Mouse (Mus musculus): ENCODE measurements around the gene Klhdc4.

Klhdc4 gene

DNA sequence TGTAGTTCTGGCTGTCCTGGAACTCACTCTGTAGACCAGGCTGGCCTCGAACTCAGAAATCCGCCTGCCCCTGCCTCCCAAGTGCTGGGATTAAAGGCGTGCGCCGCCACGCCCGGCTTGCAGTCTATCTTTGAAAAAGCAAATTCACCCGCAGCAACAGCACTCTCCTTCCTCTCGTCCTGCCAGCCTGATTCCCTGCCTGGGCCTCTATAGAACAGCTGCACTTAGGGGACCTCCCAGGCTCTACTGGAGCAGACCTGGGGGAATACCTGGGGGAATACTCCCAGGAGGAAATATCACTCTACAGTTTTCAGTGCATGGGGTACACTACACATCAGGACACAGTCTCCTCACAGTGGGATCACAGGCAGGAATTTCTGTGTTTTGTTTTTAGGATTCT lies 19.9 kb upstream of the Klhdc4 start:
- DNase-seq (ENCODE audit: low spot score), result no peak

DNA sequence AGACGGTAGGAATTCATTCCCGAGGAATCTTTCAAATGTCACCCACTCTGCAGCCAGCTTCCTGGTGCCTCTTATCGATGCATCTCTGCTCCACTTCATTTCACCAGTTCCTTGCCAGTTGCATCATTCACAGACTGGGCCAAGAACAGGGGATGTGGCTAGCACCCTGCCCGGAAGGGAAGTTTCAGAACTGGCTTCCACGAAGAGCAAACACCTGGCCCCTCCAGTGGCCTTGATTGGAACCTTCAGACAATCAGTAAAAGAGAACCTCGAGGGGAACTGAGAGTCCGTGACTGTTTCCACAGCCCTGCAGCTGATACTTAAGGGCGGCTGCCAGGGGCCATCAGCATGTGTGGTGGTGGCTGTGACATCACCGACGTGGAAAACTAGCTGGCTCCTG lies 19.1 kb upstream of the Klhdc4 start:
- no peak for DNase-seq (ENCODE audit: low spot score)

DNA sequence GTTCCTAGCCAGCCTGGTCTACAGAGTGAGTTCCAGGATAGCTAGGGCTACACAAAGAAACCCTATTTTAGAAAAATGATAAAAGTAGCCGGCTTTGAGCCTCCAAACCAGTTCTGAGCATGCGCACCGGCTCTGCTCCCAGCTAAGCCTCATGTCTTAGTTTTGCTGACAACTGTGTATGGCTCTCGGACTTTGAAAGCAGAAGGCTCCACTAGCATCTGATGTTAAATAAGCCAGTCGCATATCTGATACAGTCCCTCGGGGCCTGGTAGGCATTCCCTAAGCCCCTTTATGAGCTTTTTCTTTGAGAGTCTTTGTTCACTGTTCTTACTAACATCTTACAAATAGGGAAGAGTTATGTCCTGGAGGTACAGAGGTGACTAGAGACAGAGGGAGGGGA lies 18.6 kb upstream of the Klhdc4 start:
- DNase-seq (ENCODE audit: low spot score), result no peak

DNA sequence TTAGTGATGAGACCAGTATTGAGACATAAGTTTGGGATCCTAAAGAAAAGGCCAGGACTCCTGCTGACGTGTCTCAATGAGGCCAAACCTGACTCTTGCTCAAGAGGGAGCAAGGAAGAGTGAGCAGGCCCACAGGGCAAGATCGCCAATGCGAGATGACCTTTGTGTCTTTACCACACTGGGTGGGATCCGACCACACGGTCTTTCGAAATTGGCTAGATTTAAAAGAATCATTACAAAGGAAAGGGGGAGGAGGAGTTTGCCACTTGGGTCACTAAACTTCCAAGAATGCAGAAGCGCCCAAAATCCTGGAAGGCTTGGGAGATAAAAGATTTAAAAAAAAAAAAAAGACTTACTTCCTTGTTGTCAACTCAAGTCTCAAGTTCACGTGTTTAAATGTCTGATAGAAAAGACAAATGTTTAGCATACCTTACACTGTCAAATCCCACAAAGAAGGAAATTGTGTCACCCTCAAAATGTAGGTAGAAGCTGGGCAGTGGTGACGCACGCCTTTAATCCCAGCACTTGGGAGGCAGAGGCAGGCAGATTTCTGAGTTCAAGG lies 18.0 kb upstream of the Klhdc4 start:
- DNase-seq (ENCODE audit: low spot score), result no peak

DNA sequence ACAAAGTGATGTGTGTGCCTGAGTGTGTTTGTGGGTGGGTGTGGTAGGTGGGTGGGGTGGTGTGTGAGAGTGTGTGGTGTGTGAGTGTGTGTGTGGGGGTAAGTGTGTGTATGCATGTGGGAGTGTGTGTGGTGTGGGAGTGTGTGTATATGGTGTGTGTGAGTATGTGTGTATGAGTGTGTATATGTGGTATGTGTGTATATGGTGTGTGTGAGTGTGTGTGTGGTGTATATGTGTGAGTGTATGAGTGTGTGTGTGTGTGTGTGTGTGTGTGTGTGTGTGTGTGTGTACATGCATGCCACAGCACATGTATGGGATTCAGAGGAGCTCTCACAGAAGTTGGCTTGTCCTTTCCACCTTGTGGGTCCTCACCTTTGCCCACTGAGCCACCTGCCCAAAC lies 17.4 kb upstream of the Klhdc4 start:
- no peak for DNase-seq (ENCODE audit: low spot score)

DNA sequence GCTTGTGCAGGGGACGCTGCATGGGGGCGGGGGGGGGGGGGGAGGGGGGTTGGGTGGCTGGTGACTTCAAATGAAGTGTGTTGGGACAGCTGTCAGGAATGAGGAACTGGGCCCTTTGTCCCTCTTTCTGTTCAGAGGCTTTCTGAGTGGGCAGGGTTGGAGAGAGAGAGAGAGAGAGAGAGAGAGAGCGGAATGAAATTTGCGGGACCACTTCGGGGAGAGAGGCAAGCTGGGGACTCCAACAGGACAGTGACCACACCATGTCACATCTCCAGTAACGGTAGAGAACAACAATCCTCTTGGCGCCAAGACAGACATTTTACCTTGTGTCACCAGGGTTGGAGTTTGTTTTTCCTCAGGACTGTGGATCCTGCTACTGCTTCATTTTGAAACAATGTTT lies 15.4 kb upstream of the Klhdc4 start:
- DNase-seq (ENCODE audit: low spot score), result no peak

DNA sequence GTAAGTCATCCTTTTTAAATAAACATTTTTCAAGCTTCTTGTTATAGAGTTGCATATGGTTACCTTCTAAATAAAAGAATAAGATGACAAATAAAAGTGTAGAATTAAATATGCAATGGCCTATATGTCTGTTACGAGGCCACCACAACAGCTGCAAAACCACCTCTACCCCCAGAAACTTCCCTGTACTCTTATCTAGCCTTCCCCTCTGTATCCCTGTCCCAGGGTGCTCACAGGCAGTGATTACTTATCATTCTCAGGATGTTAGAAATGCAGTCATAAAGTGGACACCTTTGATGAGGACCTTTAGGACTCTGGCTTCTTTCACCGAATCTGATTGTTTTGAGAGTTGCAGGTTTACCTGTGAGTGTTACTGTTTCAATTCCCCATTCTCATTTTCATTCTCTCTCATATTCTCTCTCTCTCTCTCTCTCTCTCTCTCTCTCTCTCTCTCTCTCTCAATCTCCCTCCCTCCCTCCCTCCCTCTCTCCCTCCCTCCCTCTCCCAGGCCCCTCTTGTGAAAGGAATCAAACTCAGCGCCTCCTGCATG lies 13.9 kb upstream of the Klhdc4 start:
- DNase-seq (ENCODE audit: low spot score), result peak; percentile 1

DNA sequence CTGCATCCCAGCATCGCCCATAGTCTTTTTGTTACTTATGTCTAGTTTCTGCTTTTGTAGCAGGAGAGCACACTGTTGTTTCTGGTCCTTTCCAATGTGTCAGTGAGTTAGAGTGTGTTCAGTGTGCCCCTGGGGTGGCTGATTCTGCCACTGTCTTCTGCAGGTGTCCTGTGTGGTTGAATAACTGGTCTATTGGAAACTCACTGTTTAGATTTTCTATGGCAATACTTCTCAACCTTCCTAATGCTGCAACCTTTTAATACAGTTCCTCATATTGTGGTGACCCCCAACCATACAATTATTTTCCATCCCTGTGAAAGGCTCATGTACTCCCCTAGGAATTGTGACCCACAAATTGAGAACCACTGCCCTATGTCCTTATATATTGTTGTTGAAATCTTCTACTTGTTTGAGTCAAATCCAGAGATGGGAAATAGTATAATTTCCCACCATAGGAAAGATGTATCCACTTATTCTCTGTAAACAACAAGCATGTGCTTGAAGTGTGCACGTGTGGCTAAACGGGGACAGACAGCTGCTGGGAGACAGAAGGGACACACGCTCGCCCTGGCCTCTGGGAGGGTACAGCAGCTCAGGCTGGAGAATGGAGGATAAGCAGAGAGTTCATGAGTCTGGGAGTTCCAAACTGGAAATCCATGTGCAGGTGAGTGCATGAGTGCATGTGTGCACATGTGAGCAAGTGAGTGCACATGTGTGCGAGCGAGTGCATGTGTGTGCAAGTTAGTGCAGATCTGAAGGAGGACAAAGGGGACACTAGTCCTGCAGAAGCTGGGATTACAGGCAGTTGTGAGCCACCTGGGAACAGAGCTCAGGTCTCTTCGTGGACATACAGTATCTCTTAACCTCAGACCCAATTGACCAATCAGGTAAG lies 12.9 kb upstream of the Klhdc4 start:
- DNase-seq (ENCODE audit: low spot score), result peak; percentile 2

DNA sequence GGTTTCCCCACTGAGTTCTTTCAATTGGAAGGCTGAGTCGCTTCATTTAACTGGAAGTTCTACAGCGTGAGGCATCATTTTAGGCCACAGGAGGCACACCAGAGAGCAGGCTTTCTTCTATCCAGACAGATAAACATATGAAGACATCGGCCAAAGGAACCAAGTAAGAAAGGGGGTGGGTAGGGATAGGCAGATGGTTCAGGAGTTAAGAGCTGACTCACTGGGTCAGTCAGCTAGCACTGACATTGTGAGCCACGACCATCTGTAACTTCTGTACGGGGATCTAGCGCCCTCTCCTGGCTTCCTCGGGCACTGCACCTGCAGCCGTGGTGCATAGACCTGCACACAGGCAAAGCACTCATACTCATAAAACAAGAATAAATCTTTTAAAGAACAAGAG lies 11.9 kb upstream of the Klhdc4 start:
- peak; percentile 76 for DNase-seq (ENCODE audit: low spot score)

DNA sequence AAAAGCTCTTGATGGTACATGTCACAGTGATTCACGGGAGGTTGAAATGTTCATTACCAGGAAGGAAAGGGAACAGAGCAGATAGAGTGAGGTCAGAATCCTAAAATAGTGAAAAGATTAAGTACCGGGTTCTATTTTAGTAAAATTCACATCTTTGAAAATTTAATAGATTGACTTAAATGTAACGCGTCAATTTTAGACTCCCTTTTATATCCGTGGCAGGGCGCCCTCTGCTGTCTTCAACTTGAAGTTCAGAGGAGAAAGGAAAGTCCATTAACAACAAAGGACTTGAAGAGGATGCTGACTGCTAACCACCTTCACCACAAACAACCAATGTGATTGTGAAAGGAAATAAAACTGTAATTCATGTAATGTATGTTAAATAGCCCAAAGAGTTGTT lies 3.1 kb upstream of the Klhdc4 start:
- DNase-seq (ENCODE audit: low spot score), result peak; percentile 85

DNA sequence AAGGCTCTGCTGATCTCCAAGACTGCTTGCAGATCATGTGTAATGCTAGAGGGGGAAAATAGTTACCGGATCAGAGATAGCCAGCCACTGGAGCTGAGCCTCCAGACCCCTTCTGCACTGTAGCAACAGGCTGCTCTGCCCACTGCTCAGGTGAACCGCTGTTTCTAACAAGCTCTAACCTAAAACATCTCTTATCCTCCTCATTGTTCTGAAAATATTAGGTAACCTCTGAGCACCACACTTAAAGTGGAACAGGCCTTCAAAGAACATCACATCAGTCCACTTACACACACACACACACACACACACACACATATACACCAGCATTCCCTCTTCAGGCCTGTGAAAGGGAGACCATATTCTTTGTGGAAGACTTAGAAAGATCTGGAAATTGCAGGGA lies 2.7 kb upstream of the Klhdc4 start:
- no peak for DNase-seq (ENCODE audit: low spot score)

DNA sequence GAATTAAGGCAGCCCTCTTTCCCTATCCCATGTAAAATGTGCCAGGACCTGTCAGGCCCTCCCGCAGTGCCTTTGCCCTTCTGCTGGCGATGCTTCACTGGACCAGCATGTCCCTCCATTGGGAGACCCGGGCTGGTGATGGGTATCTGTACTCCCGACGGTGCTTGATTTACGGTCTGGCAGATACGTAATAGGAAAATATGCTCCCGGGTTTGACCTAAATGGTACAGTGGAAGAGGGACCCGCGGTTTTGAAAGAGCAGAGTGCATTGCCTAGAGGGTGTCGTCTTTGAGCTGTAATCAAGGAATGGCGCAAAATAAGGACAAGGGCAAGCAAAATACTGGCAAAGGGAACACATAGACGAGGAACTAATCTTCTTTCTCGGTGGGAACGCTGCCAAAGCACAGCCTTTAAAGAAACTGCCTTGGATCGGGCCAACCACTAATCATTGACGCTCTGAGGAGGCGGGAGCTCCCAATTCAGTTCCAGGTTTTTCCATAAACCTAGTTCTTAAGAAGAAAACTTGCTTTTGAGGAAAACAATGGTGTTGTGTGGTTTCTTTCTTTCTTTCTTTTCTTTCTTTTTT lies 501 bp upstream of the Klhdc4 start:
- DNase-seq (ENCODE audit: low spot score), result no peak

DNA sequence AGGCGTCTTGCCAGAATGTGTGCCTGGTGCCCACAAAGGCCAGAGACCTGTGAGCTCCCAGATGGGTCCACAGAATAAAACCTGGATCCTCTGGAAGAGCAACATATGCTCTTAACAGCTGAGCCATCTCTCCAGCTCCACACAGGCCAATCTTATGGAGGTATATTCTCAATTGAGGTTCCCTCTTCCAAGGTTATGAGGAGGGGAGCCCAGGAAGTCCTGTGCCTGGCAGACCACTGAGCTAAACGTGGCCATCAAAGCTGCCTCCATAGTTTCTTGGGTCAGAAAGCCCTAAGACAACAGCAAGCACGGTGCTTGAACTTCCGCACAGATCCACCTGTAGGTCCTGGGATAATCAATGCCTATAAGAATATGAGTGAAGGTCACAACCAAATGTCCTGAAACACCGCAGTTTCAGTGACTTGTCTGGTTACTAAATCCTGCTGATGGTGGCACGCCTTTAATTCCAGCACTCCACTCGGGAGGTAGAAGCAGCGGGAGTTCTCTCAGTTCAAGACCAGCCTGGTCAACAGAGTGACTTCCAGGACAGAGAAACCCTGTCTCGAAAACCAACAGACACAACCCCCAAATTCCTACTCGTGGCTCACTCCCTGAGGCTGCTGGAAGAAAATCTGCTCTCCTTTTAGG lies 869 bp downstream of the Klhdc4 start:
- peak; percentile 2 for DNase-seq (ENCODE audit: low spot score)

DNA sequence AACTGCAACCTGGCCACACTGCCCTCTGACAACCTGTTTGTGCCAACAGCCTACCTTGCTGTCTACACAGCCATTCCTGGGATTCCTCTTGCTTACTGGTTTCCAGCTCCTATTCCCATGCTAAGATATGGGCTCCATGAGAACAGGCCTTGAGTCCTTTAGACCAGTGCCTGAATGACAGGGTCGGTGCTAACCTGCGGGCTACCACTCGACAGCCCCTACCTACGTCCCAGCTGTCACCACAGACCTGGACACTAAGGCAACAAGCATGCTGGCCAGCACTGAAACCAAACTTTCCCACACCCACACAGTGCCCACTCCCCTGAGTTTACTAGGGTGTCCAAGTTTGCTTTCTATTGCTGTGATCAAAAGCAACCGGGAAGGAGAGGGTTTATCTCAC lies 1.6 kb downstream of the Klhdc4 start:
- DNase-seq (ENCODE audit: low spot score), result peak; percentile 1

DNA sequence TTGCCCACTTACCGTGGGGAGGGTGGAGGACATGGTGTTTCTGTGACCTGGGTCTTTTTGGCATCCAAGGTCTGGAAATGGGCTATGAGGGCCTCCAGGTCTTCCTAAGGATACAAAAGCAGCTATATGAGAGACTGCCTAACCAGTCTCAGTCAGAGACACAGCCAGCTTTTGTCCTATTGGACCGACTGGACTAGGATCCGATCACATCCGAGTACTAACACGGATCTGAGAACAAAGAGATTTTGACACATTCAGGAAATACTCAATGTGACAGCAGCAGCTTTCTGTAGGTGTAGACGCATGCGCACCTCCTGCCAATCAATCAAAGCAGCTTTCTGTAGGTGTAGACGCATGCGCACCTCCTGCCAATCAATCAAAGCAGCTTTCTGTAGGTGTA lies 7.6 kb downstream of the Klhdc4 start:
- DNase-seq (ENCODE audit: low spot score), result peak; percentile 1

DNA sequence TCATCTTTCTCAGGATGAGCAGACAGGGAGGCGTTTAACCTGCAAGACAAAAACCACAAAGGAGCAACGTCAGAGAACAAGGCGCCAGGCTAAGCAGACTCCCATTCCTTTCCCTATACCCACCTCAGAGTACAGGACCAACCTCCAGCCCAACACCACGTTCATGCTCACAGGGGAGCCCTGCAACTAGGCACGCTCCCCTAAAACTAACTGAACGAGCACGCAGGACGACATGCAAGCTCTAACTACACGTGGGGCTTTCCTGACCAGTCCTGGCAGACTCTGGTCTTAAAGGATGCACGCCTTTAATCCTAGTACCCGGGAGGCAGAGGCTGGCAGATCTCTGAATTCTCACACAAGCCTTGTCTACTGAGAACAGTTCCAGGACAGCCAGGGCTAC lies 8.0 kb downstream of the Klhdc4 start:
- DNase-seq (ENCODE audit: low spot score), result peak; percentile 1

DNA sequence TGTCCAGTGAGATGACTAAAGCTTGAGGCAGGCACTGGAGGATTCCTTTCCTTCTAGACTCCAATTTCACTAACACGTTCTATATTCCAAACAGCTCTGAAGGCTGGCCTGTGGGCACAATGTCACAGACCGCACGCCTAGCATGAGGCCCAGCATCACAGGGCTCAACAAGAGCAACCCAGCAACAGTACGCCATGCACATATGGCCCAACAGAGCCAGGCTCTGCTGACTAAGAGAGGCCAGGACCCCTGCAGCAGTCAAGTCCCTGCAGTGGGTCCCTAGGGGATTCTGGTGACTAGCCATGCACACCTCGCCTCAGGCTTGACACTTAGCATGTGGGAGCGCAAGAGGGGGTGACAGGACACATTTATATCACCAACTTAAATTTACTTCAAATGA lies 8.5 kb downstream of the Klhdc4 start:
- DNase-seq (ENCODE audit: low spot score), result no peak

DNA sequence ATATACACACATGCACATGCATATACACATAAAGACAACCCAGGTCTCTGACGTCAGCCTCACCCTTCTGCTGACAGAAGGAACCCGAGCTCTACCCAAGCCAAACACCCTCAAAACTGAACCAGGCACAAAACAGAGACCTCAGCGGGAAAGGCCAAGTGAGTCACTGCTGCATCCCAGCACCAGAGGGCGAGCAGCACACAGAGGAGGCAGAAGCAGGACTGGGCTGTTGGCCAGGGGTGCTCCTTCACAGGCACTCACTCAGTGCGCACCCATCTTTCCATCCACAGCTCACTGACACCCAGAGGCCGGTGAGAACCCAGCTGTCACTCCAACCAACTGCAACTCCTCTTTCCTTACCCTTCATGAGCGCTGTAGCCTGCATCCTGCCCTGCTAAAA lies 11.1 kb downstream of the Klhdc4 start:
- peak; percentile 4 for DNase-seq (ENCODE audit: low spot score)

DNA sequence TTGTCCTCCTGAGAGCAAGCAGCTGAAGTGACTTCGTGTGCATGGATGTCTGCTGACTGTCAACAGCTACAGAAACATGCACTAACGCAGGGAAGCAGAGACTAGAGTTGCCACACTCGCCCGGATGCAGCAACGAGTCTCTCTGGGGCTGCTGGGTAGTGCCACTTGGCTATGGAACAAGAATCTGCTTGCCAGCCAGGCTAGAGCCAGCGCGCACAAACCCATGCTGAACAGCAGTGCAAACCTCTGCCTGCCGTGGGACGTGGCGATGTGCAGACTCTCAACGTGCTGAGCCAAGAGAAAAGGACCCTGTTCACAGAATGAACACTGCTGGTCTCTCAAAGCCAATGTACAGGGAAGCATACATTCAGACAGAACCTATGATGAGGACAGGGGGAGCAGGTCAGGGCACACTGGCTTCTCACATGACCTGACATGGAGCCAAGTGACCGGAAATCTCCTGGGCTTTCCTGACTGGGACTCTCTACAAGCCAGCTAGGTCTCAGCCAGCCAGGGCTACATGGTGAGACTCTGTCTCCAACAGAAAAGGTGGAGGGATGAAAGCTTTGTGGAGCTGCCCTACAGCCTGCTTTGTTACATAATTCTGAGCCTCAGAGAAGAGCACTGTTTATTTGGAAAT lies 17.3 kb downstream of the Klhdc4 start:
- DNase-seq (ENCODE audit: low spot score), result no peak

DNA sequence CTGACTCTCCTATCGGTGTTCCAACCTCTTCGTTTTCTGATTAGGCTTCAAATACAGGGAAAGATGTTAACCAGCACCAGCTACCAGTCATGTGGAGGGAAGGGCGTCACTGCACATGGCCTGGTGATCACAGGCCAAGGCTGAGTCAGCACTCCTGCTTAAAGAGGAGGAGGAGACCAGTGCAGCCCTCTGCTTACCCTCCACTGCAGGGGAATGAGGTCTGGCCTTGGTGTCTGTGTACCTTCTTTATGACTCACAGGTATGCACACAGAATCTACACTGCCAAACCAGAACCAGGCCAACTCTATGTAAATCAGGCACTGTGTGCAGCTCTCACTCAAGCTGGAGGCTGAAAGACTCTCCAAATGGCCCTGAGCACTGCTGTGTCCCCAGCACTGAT lies 17.9 kb downstream of the Klhdc4 start:
- DNase-seq (ENCODE audit: low spot score), result no peak

DNA sequence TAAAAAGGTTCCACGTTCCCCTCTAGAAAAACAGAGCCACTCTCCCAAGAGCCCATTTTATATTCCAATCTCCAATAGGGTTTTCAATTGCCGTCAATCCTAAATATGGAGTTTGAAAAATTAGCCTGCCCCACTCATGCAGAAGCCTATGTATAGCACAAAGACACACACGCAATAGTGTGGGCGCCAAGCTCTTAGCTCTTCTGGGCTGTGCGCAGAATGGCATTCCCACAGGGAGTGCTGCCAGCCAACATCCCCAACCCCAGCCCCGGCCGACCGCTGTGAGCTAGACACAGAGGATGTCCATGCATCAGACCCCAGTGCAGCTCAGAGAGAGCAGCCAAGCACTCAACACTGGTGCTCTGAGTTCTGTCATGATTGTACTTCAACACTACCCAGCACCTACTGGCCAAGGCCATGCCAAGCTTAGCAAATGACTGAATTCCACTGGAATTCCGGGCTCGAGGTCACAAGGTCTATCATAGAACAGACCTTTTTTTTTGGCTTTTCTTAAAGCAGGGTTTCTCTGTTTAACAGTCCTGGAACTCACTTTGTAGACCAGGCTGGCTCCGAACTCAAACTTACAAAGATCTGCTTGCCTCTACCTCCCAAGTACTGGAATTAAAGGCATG lies 19.7 kb downstream of the Klhdc4 start:
- DNase-seq (ENCODE audit: low spot score), result no peak

DNA sequence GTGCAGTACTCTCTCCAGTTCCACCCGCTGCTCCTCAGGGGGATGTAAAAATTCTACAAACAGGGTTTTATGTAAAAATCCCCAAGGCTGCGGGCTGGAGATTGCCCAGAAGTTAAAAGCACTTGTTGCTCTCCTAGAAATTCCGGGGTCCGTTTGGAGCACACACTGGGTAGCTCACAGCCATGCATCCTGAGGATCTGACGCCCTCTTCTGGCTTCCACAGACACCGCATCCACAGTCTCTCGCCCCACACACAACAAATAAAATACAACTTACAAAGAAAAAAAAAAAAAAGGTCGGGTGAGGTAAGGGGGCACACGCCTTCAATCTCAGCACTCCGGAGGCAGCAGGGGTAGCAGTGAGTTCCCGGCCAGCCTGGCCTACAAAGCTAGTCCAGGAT lies 21.3 kb downstream of the Klhdc4 start:
- no peak for DNase-seq (ENCODE audit: low spot score)

Measured in layer of hippocampus, adult 11-12 months (tissue).